In the genomic region with DNA sequence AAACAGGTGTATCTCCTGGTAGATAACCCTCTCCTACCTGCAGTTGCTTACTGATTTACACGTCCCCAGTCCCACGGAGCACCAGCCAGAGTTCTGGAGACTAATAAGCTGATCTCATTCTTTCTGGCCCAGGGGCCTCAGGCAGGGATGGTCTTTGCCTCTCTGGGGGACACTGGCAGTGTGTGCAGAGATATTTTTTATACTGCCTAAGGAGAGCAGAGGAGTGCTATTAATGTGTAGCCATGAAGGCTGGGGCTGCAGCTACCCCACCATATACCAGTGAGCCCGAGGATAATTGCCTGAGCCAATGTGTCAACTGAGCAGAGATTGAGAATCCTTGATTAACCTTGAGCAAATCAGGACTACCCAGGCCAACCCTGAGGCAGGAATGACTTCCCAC, we compare ENCODE assay signal across 26 mouse cellular contexts.
DNase-seq lines count a peak whose midpoint lies in the region; ATAC-seq lines count a peak whose summit lies in the region.
"Had no signal": no experiment of that assay in that cellular context is flagged by ENCODE, and none has a peak within 500 bp of the region (broad histone marks: within the 10 kb centered on the region; RNA-seq: fewer than 3 reads in every experiment).

No protein-coding gene starts in this region.

- peak overlapping the region; percentile 53; the same call in 1 of the 2 replicates for H3K27ac ChIP-seq in hindbrain, embryonic 10.5 days
- H3K27ac ChIP-seq in hindbrain, embryonic 14.5 days = no peak overlapping the region
- no peak overlapping the region for H3K27ac ChIP-seq in midbrain, embryonic 14.5 days (replicated peaks; ENCODE audit: low read depth, low read length)
- H3K27ac ChIP-seq: embryonic facial prominence, embryonic 13.5 days; heart, adult 2 months; macrophage had no signal

- H3K4me2 ChIP-seq in hindbrain, embryonic 14.5 days (replicated peaks) = no peak overlapping the region
- no peak overlapping the region for H3K4me2 ChIP-seq in midbrain, embryonic 14.5 days (ENCODE audit: low read length)
- H3K4me2 ChIP-seq: embryonic facial prominence, embryonic 13.5 days had no signal

- no peak overlapping the region for H3K9ac ChIP-seq in hindbrain, embryonic 14.5 days
- H3K9ac ChIP-seq in midbrain, embryonic 14.5 days (replicated peaks; ENCODE audit: low read length) = no peak overlapping the region; the same call in 1 of the 2 replicates
- H3K9ac ChIP-seq: embryonic facial prominence, embryonic 13.5 days had no signal

- no peaks in the 10 kb centered on the region for H3K27me3 ChIP-seq in hindbrain, embryonic 10.5 days (ENCODE audit: insufficient read depth, poor library complexity, severe bottlenecking)
- H3K27me3 ChIP-seq in hindbrain, embryonic 14.5 days (ENCODE audit: control insufficient read depth, insufficient read depth, low read length) = no peaks in the 10 kb centered on the region
- H3K27me3 ChIP-seq in midbrain, embryonic 14.5 days (ENCODE audit: control insufficient read depth, insufficient read depth, low read length) = no peaks in the 10 kb centered on the region
- H3K27me3 ChIP-seq: embryonic facial prominence, embryonic 13.5 days had no signal

- H3K4me1 ChIP-seq in hindbrain, embryonic 10.5 days (replicated peaks) = peaks cover 8% of the 10 kb centered on the region
- peaks cover 5% of the 10 kb centered on the region; the same call in 1 of the 2 replicates for H3K4me1 ChIP-seq in hindbrain, embryonic 14.5 days (replicated peaks; ENCODE audit: control insufficient read depth, insufficient read depth, low read length)
- peaks cover 8% of the 10 kb centered on the region for H3K4me1 ChIP-seq in midbrain, embryonic 14.5 days (ENCODE audit: control insufficient read depth, insufficient read depth, low read length)
- H3K4me1 ChIP-seq: embryonic facial prominence, embryonic 13.5 days had no signal

- H3K4me3 ChIP-seq in hindbrain, embryonic 10.5 days = no peak overlapping the region
- no peak overlapping the region for H3K4me3 ChIP-seq in hindbrain, embryonic 14.5 days (replicated peaks; ENCODE audit: low read length)
- no peak overlapping the region for H3K4me3 ChIP-seq in midbrain, embryonic 14.5 days (replicated peaks; ENCODE audit: low read depth, low read length)
- H3K4me3 ChIP-seq: embryonic facial prominence, embryonic 13.5 days; erythroblast, embryonic 14.5 days; heart, adult 2 months had no signal

- ATAC-seq in hindbrain, embryonic 14.5 days (ENCODE audit: low FRiP score) = no peak; the same call in 1 of the 2 replicates
- no peak for ATAC-seq in midbrain, embryonic 14.5 days (ENCODE audit: low FRiP score, low TSS enrichment)
- no peak for ATAC-seq in CD4-positive, CD25-positive, alpha-beta regulatory T cell, adult 4 months
- ATAC-seq: activated CD4-positive, CD25-positive, alpha-beta regulatory T cell, adult 4 months; inflammation-experienced regulatory T-cells, adult 6 months had no signal

- DNase-seq in hindbrain, embryonic 10.5 days (ENCODE audit: low spot score) = no peak
- no peak for DNase-seq in hindbrain, embryonic 14.5 days (ENCODE audit: low spot score)
- DNase-seq in retina, postnatal 1 day = peak; percentile 17
- DNase-seq in retina, embryonic 14.5 days (ENCODE audit: low spot score) = no peak
- peak; percentile 36 for DNase-seq in midbrain, embryonic 14.5 days
- DNase-seq in cerebellum, adult 11-12 months = no peak
- DNase-seq: adrenal gland, postnatal 10 days; B cell, adult 2 months; cerebellum, adult 2 months; cerebellum, postnatal 25 days; embryo, embryonic 11 days; gastrocnemius, postnatal 25 days; heart, adult 2 months; kidney, adult 8-10 months; kidney, postnatal 10 days; left cerebral cortex, postnatal 4 days; liver; right cerebral cortex, adult 18-20 months; thymus, adult 18-20 months; thymus, postnatal 4 days had no signal

- no peaks in the 10 kb centered on the region for H3K36me3 ChIP-seq in hindbrain, embryonic 10.5 days
- H3K36me3 ChIP-seq in hindbrain, embryonic 14.5 days (replicated peaks; ENCODE audit: control insufficient read depth, insufficient read depth) = no peaks in the 10 kb centered on the region
- no peaks in the 10 kb centered on the region for H3K36me3 ChIP-seq in midbrain, embryonic 14.5 days (ENCODE audit: control insufficient read depth, insufficient read depth, low read length)
- H3K36me3 ChIP-seq: embryonic facial prominence, embryonic 13.5 days had no signal

- H3K9me3 ChIP-seq in hindbrain, embryonic 10.5 days = no peaks in the 10 kb centered on the region
- H3K9me3 ChIP-seq in hindbrain, embryonic 14.5 days (ENCODE audit: control insufficient read depth, low read length) = no peaks in the 10 kb centered on the region
- H3K9me3 ChIP-seq in midbrain, embryonic 14.5 days (ENCODE audit: control insufficient read depth, low read length) = no peaks in the 10 kb centered on the region
- H3K9me3 ChIP-seq: embryonic facial prominence, embryonic 13.5 days had no signal

- WGBS in hindbrain, embryonic 10.5 days = 62% methylated on average over 3 of the region's 3 CpGs
- WGBS in hindbrain, embryonic 14.5 days = 29% methylated on average over 3 of the region's 3 CpGs
- WGBS in midbrain, embryonic 14.5 days = 20% methylated on average over 3 of the region's 3 CpGs

Comparison
In these comparisons a context has a peak if more than half of its experiments do, and no peak if none do; other contexts are left out.
1. DNase-seq: peak in retina, postnatal 1 day (single experiment) and midbrain, embryonic 14.5 days (single experiment); none in hindbrain, embryonic 10.5 days (single experiment), hindbrain, embryonic 14.5 days (single experiment), retina, embryonic 14.5 days (single experiment) and cerebellum, adult 11-12 months (single experiment).